Mouse (Mus musculus): ENCODE data around the gene Atad2b. TPM values are rescaled to one million over a fixed set of nuclear protein-coding genes. Genes with fewer than 3 reads are reported as not detected.

Atad2b gene
- total and polyA plus RNA-seq, 2 experiments: 5.3 to 12.5 TPM

- WGBS: 96% methylated on average over 10 of the region's 10 CpGs
- Histone ChIP-seq H3K27me3 (ENCODE audit: control insufficient read depth, insufficient read depth, low read length) (no peaks in the 10 kb centered on the region), H3K36me3 (ENCODE audit: control insufficient read depth, insufficient read depth, low read length) (peaks cover 27% of the 10 kb centered on the region), H3K4me1 (ENCODE audit: control insufficient read depth, insufficient read depth, low read length) (no peaks in the 10 kb centered on the region), H3K27ac (replicated peaks; ENCODE audit: insufficient read depth, low read depth, low read length) (no peak overlapping the region), H3K9ac (ENCODE audit: low read depth, low read length) (no peak overlapping the region), H3K79me2 (ENCODE audit: control insufficient read depth, insufficient read depth, low read length) (no peaks in the 10 kb centered on the region), H3K4me3 (ENCODE audit: insufficient read depth, low read depth, low read length) (no peak overlapping the region)
- no peak for DNase-seq (ENCODE audit: extremely low read depth, low read depth, low spot score)
- TF ChIP-seq POLR2A (IDR thresholded peaks at IDR 0.05; ENCODE audit: extremely low read depth, insufficient read depth, low read length) (no peak), CTCF (IDR thresholded peaks at IDR 0.05; ENCODE audit: low read depth, low read length) (no peak)
These were observed 108.2 kb downstream of the Atad2b start for GRCm38 (mm10) chr12:5025226-5025861.

DNA sequence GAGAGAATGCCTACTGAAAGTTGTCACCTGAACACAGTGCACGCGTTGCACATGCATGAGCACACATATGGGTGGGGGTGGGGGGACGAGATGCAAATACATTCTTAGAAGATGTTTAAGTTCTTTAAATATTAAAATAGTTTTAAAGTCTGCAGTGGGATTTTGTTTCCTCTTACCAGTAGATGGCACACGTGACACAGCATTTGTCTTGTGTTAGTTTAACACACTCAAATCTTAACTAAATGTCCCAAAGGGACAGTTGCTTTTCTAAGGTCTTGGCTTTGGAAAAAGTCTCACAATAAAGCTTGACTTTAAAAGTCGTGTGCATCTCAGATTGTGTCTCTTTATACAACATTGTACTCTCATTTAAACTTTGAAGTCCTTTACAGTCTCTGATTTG, 111.9 kb downstream of the Atad2b start:
- no peaks in the 10 kb centered on the region for H3K79me2 ChIP-seq (ENCODE audit: control insufficient read depth, insufficient read depth, low read length)
- WGBS: 91% methylated on average over 5 of the region's 5 CpGs
- H3K27ac ChIP-seq (replicated peaks; ENCODE audit: insufficient read depth, low read depth, low read length): no peak overlapping the region
- no peak overlapping the region for H3K9ac ChIP-seq (ENCODE audit: low read depth, low read length)
- peaks cover 45% of the 10 kb centered on the region for H3K36me3 ChIP-seq (ENCODE audit: control insufficient read depth, insufficient read depth, low read length)
- H3K4me1 ChIP-seq (ENCODE audit: control insufficient read depth, insufficient read depth, low read length): no peaks in the 10 kb centered on the region
- H3K4me3 ChIP-seq (ENCODE audit: insufficient read depth, low read depth, low read length): no peak overlapping the region
- no peak for DNase-seq (ENCODE audit: extremely low read depth, low read depth, low spot score)
- TF ChIP-seq POLR2A (IDR thresholded peaks at IDR 0.05; ENCODE audit: extremely low read depth, insufficient read depth, low read length): no peak
- no peaks in the 10 kb centered on the region for H3K27me3 ChIP-seq (ENCODE audit: control insufficient read depth, insufficient read depth, low read length)

DNA sequence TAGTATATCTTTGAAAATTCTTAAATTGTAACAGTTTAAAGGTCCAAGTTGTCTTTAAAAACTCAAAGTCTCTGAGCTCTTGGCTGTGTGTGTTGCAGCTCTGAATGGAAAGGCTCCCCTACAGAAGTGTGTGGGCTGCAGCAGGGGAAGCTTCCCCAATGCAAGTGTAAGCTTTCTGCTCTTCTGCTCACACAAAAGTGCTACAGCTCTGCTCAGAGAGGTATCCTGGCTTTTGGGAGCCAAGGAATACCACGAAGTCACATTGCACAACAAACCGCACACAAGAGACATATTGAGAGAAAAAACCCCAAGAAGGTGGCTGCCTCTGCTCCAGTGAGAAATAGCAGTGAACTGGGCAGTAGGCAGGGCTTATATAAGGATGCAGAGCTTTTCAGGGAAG, 120.9 kb downstream of the Atad2b start:
- TF ChIP-seq POLR2A (IDR thresholded peaks at IDR 0.05; ENCODE audit: extremely low read depth, insufficient read depth, low read length): no peak
- TF ChIP-seq CTCF (IDR thresholded peaks at IDR 0.05; ENCODE audit: low read depth, low read length): no peak
- Histone ChIP-seq H3K27ac (replicated peaks; ENCODE audit: insufficient read depth, low read depth, low read length) (no peak overlapping the region), H3K4me1 (ENCODE audit: control insufficient read depth, insufficient read depth, low read length) (no peaks in the 10 kb centered on the region), H3K9ac (ENCODE audit: low read depth, low read length) (no peak overlapping the region), H3K27me3 (ENCODE audit: control insufficient read depth, insufficient read depth, low read length) (no peaks in the 10 kb centered on the region), H3K79me2 (ENCODE audit: control insufficient read depth, insufficient read depth, low read length) (no peaks in the 10 kb centered on the region), H3K36me3 (ENCODE audit: control insufficient read depth, insufficient read depth, low read length) (peaks cover 40% of the 10 kb centered on the region), H3K4me3 (ENCODE audit: insufficient read depth, low read depth, low read length) (no peak overlapping the region)
- no peak for DNase-seq (ENCODE audit: extremely low read depth, low read depth, low spot score)
- WGBS: 96% methylated on average over 2 of the region's 2 CpGs

DNA sequence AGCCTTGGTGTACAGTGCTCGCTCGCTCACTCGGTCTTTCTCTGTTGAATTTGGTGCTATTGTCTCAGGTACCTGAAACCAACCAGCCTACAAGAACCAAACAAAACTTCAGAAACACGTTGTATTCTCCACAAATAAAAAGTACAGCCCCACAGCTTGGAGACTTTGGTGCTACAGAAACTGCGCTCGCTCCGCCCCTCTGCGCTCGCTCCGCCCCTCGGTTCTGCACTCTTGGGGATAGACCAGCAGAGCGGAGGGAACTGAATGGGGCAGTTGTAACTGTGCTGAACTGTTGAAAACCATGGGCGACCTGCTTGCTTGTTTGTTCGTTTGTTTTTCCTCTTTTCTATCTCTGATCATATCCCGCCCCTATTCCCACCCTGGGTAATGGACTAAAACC, 127.0 kb downstream of the Atad2b start:
- Histone ChIP-seq H3K27me3 (ENCODE audit: control insufficient read depth, insufficient read depth, low read length) (no peaks in the 10 kb centered on the region), H3K79me2 (ENCODE audit: control insufficient read depth, insufficient read depth, low read length) (no peaks in the 10 kb centered on the region), H3K27ac (replicated peaks; ENCODE audit: insufficient read depth, low read depth, low read length) (no peak overlapping the region), H3K4me1 (ENCODE audit: control insufficient read depth, insufficient read depth, low read length) (no peaks in the 10 kb centered on the region), H3K4me3 (ENCODE audit: insufficient read depth, low read depth, low read length) (no peak overlapping the region), H3K9ac (ENCODE audit: low read depth, low read length) (no peak overlapping the region), H3K36me3 (ENCODE audit: control insufficient read depth, insufficient read depth, low read length) (peaks cover 17% of the 10 kb centered on the region)
- no peak for DNase-seq (ENCODE audit: extremely low read depth, low read depth, low spot score)
- 93% methylated on average over 15 of the region's 15 CpGs for WGBS
- TF ChIP-seq POLR2A (IDR thresholded peaks at IDR 0.05; ENCODE audit: extremely low read depth, insufficient read depth, low read length) (no peak), CTCF (IDR thresholded peaks at IDR 0.05; ENCODE audit: low read depth, low read length) (no peak)

GRCm38 (mm10) chr12:5048104-5048503, 131.0 kb downstream of the Atad2b start:
- H3K27ac ChIP-seq (replicated peaks; ENCODE audit: insufficient read depth, low read depth, low read length): no peak overlapping the region
- H3K36me3 ChIP-seq (ENCODE audit: control insufficient read depth, insufficient read depth, low read length): peaks cover 13% of the 10 kb centered on the region; the same call in 1 of the 2 replicates
- WGBS: 93% methylated on average over 4 of the region's 4 CpGs

GRCm38 (mm10) chr12:5067590-5067989, 150.4 kb downstream of the Atad2b start:
- Histone ChIP-seq H3K27me3 (ENCODE audit: control insufficient read depth, insufficient read depth, low read length) (no peaks in the 10 kb centered on the region; the same call in 1 of the 2 replicates), H3K79me2 (ENCODE audit: control insufficient read depth, insufficient read depth, low read length) (no peaks in the 10 kb centered on the region), H3K4me3 (ENCODE audit: insufficient read depth, low read depth, low read length) (no peak overlapping the region), H3K27ac (replicated peaks; ENCODE audit: insufficient read depth, low read depth, low read length) (no peak overlapping the region), H3K4me1 (ENCODE audit: control insufficient read depth, insufficient read depth, low read length) (no peaks in the 10 kb centered on the region), H3K9ac (ENCODE audit: low read depth, low read length) (no peak overlapping the region), H3K36me3 (ENCODE audit: control insufficient read depth, insufficient read depth, low read length) (no peaks in the 10 kb centered on the region)
- 62% methylated on average over 3 of the region's 3 CpGs for WGBS
- TF ChIP-seq CTCF (IDR thresholded peaks at IDR 0.05; ENCODE audit: low read depth, low read length) (no peak), POLR2A (IDR thresholded peaks at IDR 0.05; ENCODE audit: extremely low read depth, insufficient read depth, low read length) (no peak)
- DNase-seq (ENCODE audit: extremely low read depth, low read depth, low spot score): no peak

More at GRCm38 (mm10) chr12:5048104-5048503, 131.0 kb downstream of the Atad2b start:
- Histone ChIP-seq H3K27me3 (ENCODE audit: control insufficient read depth, insufficient read depth, low read length) (no peaks in the 10 kb centered on the region), H3K79me2 (ENCODE audit: control insufficient read depth, insufficient read depth, low read length) (no peaks in the 10 kb centered on the region), H3K4me3 (ENCODE audit: insufficient read depth, low read depth, low read length) (no peak overlapping the region), H3K9ac (ENCODE audit: low read depth, low read length) (no peak overlapping the region), H3K4me1 (ENCODE audit: control insufficient read depth, insufficient read depth, low read length) (no peaks in the 10 kb centered on the region)
- no peak for DNase-seq (ENCODE audit: extremely low read depth, low read depth, low spot score)
- no peak for TF ChIP-seq CTCF (IDR thresholded peaks at IDR 0.05; ENCODE audit: low read depth, low read length)
- TF ChIP-seq POLR2A (IDR thresholded peaks at IDR 0.05; ENCODE audit: extremely low read depth, insufficient read depth, low read length): no peak

All from liver, adult 2 months (tissue).